Mouse (Mus musculus) retina, embryonic 14.5 days (tissue): Measurements from ENCODE around the gene Qrich1.

ENCODE experiments used
- DNase-seq: peaks from one replicate; pipeline ENCODE4 v3.0.0-alpha.2; 2015; ENCODE audit warnings: low spot score

Gene Qrich1

DNA sequence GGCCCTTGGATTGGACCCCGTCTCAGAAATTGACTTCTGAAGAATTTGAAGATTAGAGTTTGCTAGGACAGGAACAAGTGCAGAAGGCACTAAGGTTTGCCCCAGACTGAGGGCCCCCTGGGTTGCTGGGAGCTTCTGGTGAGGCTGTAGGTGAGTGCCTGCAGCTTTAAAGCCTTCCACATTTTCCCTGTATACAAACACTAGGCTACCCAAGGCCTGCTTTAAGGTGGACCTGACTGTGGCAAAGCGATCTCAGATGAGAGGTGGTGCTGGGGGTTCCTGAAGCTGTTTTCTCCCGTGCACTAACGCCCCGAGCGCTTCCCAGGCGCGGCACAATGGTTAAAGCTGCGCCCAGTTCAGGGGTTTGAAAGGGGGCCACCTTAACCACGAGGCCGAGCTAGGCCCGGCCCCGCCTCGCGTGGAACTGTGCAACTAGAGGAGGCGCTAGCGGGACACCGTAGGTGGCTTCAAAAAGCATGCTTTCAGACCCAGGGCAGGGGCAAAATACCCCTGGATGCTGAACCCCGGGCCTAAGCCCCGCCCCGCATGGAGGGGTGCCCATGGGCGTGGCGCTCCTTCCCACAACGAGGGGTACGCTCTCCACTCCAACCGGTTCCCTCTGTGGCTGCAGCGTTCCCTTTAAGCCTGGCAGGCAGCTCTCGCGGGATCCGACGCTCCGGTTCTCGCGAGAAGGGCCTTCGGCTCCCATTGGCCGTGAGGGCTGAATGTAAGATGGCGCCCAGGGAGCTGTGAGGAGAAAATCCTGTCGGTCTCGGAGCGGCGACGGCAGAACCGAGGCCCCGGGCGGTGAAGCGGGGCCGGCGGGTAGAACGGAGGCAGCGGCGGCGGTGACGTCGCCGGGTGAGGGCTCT, at the start of gene Qrich1:
Qrich1 (plus strand) TSS at position 427 of the 872 bp plus-strand sequence.
- DNase-seq = peak; percentile 99

- DNase-seq = no peak
Observed at GRCm38 (mm10) chr9:108469430-108469829, 47.2 kb upstream of the Qrich1 start.

DNA sequence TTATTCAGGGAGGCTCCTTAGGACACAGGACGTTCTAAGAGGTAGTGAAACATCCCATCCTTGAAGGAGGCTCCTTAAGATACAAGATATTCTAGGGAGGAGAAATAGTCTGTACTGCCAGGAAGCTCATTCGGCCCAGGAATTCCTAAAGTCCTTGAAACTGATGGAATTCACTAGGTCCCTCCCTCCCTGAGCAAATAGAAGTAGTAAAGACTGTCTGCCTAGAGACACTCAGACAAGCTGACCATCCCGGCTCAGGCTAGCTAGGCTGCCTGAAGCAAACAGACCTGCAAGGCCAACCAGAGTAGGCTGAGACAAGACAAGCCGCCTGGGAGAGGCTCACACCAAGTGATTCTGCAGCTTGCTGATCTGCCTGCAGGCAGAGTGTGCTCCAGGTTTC, 46.8 kb upstream of the Qrich1 start:
- no peak for DNase-seq

DNA sequence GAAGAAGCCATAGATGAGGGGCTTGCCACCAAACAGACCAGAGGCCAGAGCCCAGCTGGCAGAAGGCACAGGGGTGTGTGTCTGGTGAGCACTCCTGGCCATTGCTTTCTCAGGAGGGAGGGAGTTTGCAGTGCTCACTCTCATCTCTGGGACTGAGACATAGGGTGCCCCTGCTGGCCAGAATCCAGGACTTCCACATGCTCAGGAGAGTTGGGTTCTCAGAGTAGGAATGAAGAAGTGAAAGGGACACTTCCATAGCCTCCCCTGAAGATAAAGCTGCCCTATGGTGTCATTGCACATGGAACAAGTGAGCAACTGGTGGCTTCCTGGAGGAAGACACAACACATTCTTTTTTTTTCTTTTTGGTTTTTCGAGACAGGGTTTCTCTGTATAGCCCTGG, 42.1 kb upstream of the Qrich1 start:
- DNase-seq = no peak

DNA sequence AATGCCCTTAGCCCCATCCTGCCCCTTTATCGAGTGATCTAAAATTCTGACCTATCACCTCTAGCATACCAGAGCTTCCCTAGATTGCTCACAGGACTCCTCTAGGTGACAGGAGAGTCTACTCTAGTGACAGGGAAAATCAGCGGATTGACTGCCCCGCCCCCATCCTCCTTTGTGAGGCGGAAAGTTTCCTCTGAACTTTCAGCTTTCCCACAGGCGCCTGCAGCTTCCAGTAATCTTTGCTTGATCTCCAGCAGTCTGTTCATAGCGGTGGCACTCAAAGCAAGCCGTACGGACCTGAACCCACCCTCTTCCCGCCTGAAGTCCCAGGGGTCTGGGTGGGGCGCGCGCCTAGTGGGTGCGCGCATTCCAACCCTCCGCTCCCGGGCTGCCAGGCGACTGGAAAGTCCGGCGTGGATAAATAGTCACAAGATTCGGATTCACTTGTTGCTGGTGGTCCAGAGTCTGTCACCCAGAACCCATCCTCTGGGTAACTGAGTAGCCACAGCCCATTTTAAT, 37.9 kb upstream of the Qrich1 start:
- peak; percentile 89 for DNase-seq

- DNase-seq = no peak
Observed at GRCm38 (mm10) chr9:108479241-108479640, 37.4 kb upstream of the Qrich1 start.

- DNase-seq = peak; percentile 93
Observed at GRCm38 (mm10) chr9:108479721-108480351, 36.8 kb upstream of the Qrich1 start, which contains the start of gene Lamb2. Gene Lamb2, plus strand, starts transcription at chr9:108479736.

- DNase-seq = no peak
Observed at GRCm38 (mm10) chr9:108480813-108481519, 35.6 kb upstream of the Qrich1 start.

DNA sequence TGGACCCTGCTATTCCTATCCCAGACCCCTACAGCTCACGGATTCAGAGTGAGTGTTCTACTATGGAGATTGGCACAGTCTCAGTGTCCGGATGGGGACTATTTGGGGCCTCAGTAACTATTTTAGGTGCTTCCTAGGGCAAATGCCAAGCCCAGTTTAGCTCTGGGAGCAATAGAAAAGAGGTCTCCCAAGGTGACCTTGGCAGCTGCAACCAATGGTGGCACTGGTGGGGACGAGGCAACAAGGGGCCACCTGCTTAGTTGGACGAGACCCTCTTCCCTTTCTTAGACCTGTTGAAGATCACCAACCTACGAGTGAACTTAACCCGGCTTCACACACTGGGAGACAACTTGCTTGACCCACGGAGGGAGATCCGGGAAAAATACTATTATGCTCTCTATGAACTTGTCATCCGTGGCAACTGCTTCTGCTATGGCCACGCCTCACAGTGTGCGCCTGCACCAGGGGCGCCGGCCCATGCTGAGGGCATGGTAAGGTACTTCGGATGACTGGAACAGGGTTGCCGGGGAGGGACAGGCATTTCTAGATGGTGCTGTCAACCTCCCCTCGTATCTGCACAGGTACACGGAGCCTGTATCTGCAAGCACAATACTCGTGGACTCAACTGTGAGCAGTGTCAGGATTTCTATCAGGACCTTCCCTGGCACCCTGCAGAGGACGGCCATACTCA, 34.9 kb upstream of the Qrich1 start:
- DNase-seq = no peak

- no peak for DNase-seq
Observed at GRCm38 (mm10) chr9:108483051-108483790, 33.4 kb upstream of the Qrich1 start.

DNA sequence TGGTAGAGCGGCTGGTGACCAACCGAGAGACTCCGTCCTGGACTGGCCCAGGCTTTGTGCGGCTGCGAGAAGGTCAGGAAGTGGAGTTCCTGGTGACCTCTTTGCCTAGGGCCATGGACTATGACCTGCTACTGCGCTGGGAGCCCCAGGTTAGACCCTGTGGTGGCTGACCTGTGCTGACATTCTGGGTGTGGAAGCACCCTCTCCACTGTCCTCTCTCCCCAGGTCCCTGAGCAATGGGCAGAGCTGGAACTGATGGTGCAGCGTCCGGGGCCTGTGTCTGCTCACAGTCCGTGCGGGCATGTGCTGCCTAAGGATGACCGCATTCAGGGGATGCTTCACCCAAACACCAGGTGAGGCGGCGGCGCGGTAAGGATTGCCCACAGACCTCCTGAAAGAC, 32.6 kb upstream of the Qrich1 start:
- no peak for DNase-seq

GRCm38 (mm10) chr9:108485301-108485875, 31.2 kb upstream of the Qrich1 start:
- DNase-seq = no peak

- DNase-seq = no peak
Observed at GRCm38 (mm10) chr9:108486973-108487530, 29.6 kb upstream of the Qrich1 start.

- DNase-seq = no peak
Observed at GRCm38 (mm10) chr9:108488403-108488802, 28.2 kb upstream of the Qrich1 start.

- DNase-seq = no peak
Observed at GRCm38 (mm10) chr9:108489215-108489614, 27.4 kb upstream of the Qrich1 start.

- no peak for DNase-seq
Observed at GRCm38 (mm10) chr9:108489702-108490558, 26.7 kb upstream of the Qrich1 start.

DNA sequence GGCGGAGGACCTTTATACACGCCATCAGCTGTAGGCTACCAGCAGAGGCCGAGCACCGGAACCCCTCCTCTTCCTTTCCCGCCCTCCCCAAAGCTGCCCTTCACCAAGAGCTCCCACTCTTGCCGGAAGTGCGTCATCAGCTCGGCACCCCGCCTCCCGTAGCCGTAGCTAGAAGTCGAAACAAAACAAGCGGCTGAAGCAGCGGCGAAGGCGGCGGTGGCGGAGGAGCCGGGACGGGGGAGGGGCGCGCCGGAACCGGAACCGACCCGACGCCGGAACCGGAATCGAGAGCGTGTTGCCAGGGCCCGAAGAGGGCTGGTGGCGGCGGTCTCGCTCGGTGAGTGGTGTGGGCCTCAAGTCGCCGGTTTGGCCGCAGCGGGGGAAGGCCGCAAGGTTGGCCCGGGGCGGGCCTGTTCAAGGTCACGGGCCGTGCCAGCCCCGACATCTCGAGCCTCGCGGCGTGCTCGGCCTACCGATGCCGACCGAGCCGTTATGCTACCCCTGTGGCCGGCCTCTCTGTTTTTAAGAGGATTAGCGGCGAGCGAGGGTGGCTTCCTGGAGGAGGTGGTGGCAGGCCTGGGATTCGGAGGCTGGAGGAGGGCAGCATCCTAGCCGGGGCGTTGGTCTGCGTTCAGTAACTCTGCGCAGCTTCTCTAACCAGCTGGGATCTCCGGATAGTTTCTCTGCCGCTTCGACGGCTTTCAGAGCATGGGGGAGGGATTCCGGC, 25.9 kb upstream of the Qrich1 start, which contains the start of gene Usp19:
Usp19 (plus strand) TSS at position 44 of the 727 bp plus-strand sequence.
- peak; percentile 95 for DNase-seq

- no peak for DNase-seq
Observed at GRCm38 (mm10) chr9:108491286-108491580, 25.4 kb upstream of the Qrich1 start.
